Mouse (Mus musculus) liver, embryonic 14.5 days (tissue): ENCODE measurements around the gene Alg2.

ENCODE experiments used
- CTCF ChIP-seq: IDR thresholded peaks from 2 replicates; pipeline ENCODE4 v1.5.1; 2016; ENCODE audit warnings: antibody characterized with exemption, low read depth, control low read depth
- EP300 ChIP-seq: IDR thresholded peaks from 2 replicates; pipeline ENCODE4 v1.6.1; 2016; ENCODE audit warnings: antibody characterized with exemption, low read depth

GRCm38 (mm10) chr4:47521884-47522605 is 47.9 kb upstream of the Alg2 start:
- TF ChIP-seq CTCF (no peak), EP300 (no peak)
